Mouse (Mus musculus) left cerebral cortex, adult 18-20 months (tissue): ENCODE results near the gene Olfr1271. TPM values are rescaled to one million over a fixed set of nuclear protein-coding genes. Genes with fewer than 3 reads are reported as not detected.
"Not testable (repeated sequence)": the region's sequence is repeated elsewhere in the genome, so short reads cannot be mapped to it uniquely, and the experiment has no call there.

Experiments
- DNase-seq, 2 experiments: peaks; one replicate each; pipeline ENCODE4 v3.0.0; 2021 to 2022; ENCODE audit warnings: low spot score in 2 of 2, mixed read lengths in 1 of 2
- long read RNA-seq, 2 experiments: library from polyadenylated mRNA; stranded (forward); transcript quantifications; one replicate each; pipeline ENCODE4 v2.0.0; 2021
- total RNA-seq, 2 experiments: library from RNA; stranded (reverse); gene quantifications; 2 replicates each; pipeline ENCODE4 v1.2.3; 2021

The Olfr1271 gene
- not detected for total RNA-seq
- long read RNA-seq, experiment 1 = 0 reads
- long read RNA-seq, experiment 2 = 0 reads

- no peak for DNase-seq
These were observed at the start of gene Olfr1271 for GRCm38 (mm10) chr2:90270932-90271331. Olfr1271 (minus strand) TSS chr2:90271032.

DNA sequence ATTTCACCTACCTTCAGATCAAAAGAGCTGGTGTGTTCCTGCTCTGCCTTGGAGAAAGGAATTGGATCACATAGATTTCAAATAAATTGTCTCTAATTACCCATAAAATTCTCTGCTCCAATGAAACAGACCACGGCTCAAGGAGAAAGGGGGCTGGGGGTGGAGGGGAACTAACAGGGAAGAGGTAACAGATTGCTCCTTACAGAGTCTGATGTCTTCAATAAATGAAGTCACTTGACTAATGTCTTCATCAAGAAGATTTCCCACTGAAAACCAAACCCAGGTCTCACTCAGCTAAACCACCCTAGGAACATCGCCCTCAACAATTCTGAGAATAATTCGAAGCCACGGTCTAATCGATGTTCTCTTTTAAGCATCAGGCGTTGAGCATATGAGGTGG, 21.9 kb upstream of the Olfr1271 start, which contains the start of gene Olfr1272:
Gene Olfr1272 (minus strand): TSS at position 101 of the 400 bp plus-strand sequence.
- DNase-seq = no peak

DNA sequence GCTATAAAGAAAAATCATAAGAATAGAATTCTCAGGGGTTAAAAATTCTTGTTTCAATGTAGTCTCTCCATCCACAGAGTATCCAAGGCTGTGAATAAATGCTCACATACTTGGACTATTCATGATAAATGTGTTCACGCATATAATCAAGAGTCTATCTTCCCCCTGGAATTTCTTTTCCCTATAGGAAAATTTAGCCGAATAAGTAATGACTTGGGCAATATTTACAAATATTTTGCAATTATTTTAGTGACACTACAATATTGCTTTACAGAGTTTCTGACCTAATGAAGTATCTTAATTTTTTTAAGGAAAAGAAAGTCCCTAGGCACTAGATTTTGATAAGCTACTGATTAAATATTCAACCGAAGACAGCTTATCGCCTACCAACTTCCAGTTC, 13.3 kb downstream of the Olfr1271 start, which contains the start of gene Olfr142:
Gene Olfr142 (minus strand): TSS at position 101 of the 400 bp plus-strand sequence.
- DNase-seq = no peak

DNA sequence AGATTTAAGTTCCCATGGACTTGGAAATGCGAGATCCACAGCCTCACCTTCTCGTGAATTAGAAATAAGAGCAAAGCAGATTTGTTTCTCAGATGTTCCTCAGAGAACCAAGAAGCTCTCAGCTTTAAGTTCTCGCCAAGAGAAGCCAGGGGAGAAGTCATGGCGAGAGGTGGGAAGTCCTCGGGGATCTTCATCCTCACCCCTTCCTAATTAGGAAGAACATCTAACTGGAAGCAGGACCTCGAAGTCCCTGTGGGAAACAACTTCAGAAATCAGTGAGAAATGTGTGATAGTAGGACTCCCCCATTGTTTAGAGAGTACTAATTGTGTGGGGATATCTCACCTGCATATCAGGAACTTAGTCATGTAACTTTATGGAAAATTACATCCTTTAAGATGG, 46.4 kb downstream of the Olfr1271 start, which contains the start of gene Olfr1506:
Gene Olfr1506 (minus strand): TSS at position 101 of the 400 bp plus-strand sequence.
- DNase-seq = not testable (repeated sequence)

Other genes starting within 250 kb of the Olfr1271 start
- gene Olfr1264, start 245.5 kb downstream of the Olfr1271 start, total RNA-seq = not detected
- gene Olfr1265, start 235.7 kb downstream of the Olfr1271 start, total RNA-seq = not detected
- not detected for gene Olfr140, start 207.4 kb downstream of the Olfr1271 start, total RNA-seq
- not detected for gene Olfr1269, start 149.6 kb downstream of the Olfr1271 start, total RNA-seq
- not detected for gene Olfr32, start 128.7 kb downstream of the Olfr1271 start, total RNA-seq
- not detected for gene Olfr1270, start 117.9 kb downstream of the Olfr1271 start, total RNA-seq
- not detected for gene Olfr1506, start 46.5 kb downstream of the Olfr1271 start, total RNA-seq
- not detected for gene Olfr142, start 13.4 kb downstream of the Olfr1271 start, total RNA-seq
- not detected for gene Olfr1272, start 21.8 kb upstream of the Olfr1271 start, total RNA-seq
- gene Gm13769, start 51.2 kb upstream of the Olfr1271 start, total RNA-seq = not detected
- not detected for gene Olfr1274-ps, start 127.7 kb upstream of the Olfr1271 start, total RNA-seq